Mouse (Mus musculus) common myeloid progenitor, adult 5-6 weeks (primary cell): Measurements from ENCODE around the gene Gm45716. TPM values are rescaled to one million over a fixed set of nuclear protein-coding genes. Genes with fewer than 3 reads are reported as not detected.

Experiments used
- ATAC-seq: replicated peaks from 2 replicates; pipeline ENCODE4 v1.8.0; 2016; ENCODE audit warnings: low read depth, mild to moderate bottlenecking, moderate TSS enrichment, inconsistent platforms; ENCODE audit not compliant: poor library complexity, severe bottlenecking
- total RNA-seq: library from RNA; stranded (forward); fragments of 200-1000, 187-1606 nt; gene quantifications from 2 replicates; pipeline ENCODE4 v1.2.3, GENCODE M21; 2017

The Gm45716 gene
- 4.3 and 11.0 TPM in 2 replicates for total RNA-seq

GRCm38 (mm10) chr11:90187441-90187840 lies at the start of gene Gm45716:
Gm45716 (plus strand) TSS chr11:90187683.
- no peak for ATAC-seq

GRCm38 (mm10) chr11:90142393-90142792 lies 45.1 kb upstream of the Gm45716 start:
- ATAC-seq = no peak

- ATAC-seq = no peak
Measured at GRCm38 (mm10) chr11:90142936-90143335, 44.5 kb upstream of the Gm45716 start.

- no peak for ATAC-seq
Measured at GRCm38 (mm10) chr11:90146086-90146860, 41.2 kb upstream of the Gm45716 start.

- ATAC-seq = no peak
Measured at GRCm38 (mm10) chr11:90155066-90155465, 32.4 kb upstream of the Gm45716 start.

GRCm38 (mm10) chr11:90155466-90155865 lies 32.0 kb upstream of the Gm45716 start:
- no peak for ATAC-seq

GRCm38 (mm10) chr11:90167771-90168170 lies 19.7 kb upstream of the Gm45716 start:
- ATAC-seq = peak; percentile 86

GRCm38 (mm10) chr11:90168338-90169065 lies 19.0 kb upstream of the Gm45716 start:
- no peak for ATAC-seq

- peak; percentile 8; the same call in 1 of the 2 replicates for ATAC-seq
Measured at GRCm38 (mm10) chr11:90169200-90170013, 18.1 kb upstream of the Gm45716 start.

GRCm38 (mm10) chr11:90170014-90170320 lies 17.5 kb upstream of the Gm45716 start:
- ATAC-seq = peak; percentile 82

- ATAC-seq = no peak
Measured at GRCm38 (mm10) chr11:90172331-90172730, 15.2 kb upstream of the Gm45716 start.

GRCm38 (mm10) chr11:90175634-90176300 lies 11.7 kb upstream of the Gm45716 start:
- no peak for ATAC-seq

GRCm38 (mm10) chr11:90177389-90177788 lies 10.1 kb upstream of the Gm45716 start:
- no peak for ATAC-seq

GRCm38 (mm10) chr11:90183361-90183760 lies 4.1 kb upstream of the Gm45716 start:
- ATAC-seq = peak; percentile 78

- no peak for ATAC-seq
Measured at GRCm38 (mm10) chr11:90184756-90185155, 2.7 kb upstream of the Gm45716 start.

- no peak for ATAC-seq
Measured at GRCm38 (mm10) chr11:90190156-90190555, 2.7 kb downstream of the Gm45716 start.

GRCm38 (mm10) chr11:90194946-90195345 lies 7.5 kb downstream of the Gm45716 start:
- ATAC-seq = no peak

GRCm38 (mm10) chr11:90195756-90196520 lies 8.5 kb downstream of the Gm45716 start:
- no peak for ATAC-seq

- no peak for ATAC-seq
Measured at GRCm38 (mm10) chr11:90196521-90197215, 9.2 kb downstream of the Gm45716 start.
